Mouse (Mus musculus): ENCODE results near the gene Avpr1b. TPM values are rescaled to one million over a fixed set of nuclear protein-coding genes. Genes with fewer than 3 reads are reported as not detected.

Avpr1b gene
- polyA plus RNA-seq, 1 experiment: not detected

Other genes with a start within 250 kb of the Avpr1b start
- gene Srgap2, start 71.9 kb upstream of the Avpr1b start, polyA plus RNA-seq (2012; rRNA removed): 19.3 and 24.2 TPM in 2 replicates
- 0.81 and 0.99 TPM in 2 replicates for gene Fam72a, start 71.3 kb upstream of the Avpr1b start, polyA plus RNA-seq (2012; rRNA removed)
- gene Ctse, start 39.1 kb downstream of the Avpr1b start, polyA plus RNA-seq (2012; rRNA removed): 181 and 198 TPM in 2 replicates
- 24.6 and 29.4 TPM in 2 replicates for gene Rab7b, start 89.5 kb downstream of the Avpr1b start, polyA plus RNA-seq (2012; rRNA removed)
- 0.01 TPM in 1 of 2 replicates, not detected in the other for gene Slc26a9, start 144.8 kb downstream of the Avpr1b start, polyA plus RNA-seq (2012; rRNA removed)
- gene Pm20d1, start 198.1 kb downstream of the Avpr1b start, polyA plus RNA-seq (2012; rRNA removed): 6.5 TPM in 2 replicates
- gene Slc41a1, start 228.3 kb downstream of the Avpr1b start, polyA plus RNA-seq (2012; rRNA removed): 20.7 and 28.1 TPM in 2 replicates

Measured in urinary bladder, adult 2 months (tissue).